Mouse (Mus musculus) small intestine, adult 2 months (tissue): ENCODE measurements around the gene Bzw2.

ENCODE experiments used
- CTCF ChIP-seq: fragments of 200-500 bp; IDR thresholded peaks from 2 replicates; pipeline ENCODE4 v1.5.1; 2012; ENCODE audit warnings: low read depth, mild to moderate bottlenecking, control low read depth, inconsistent platforms, low read length, moderate library complexity, mixed read lengths; ENCODE audit not compliant: insufficient replicate concordance, insufficient read length; ENCODE audit errors: extremely low read depth
- POLR2A ChIP-seq: fragments of 200-500 bp; IDR thresholded peaks from 2 replicates; pipeline ENCODE4 v1.6.1; 2012; ENCODE audit warnings: low read depth, mild to moderate bottlenecking, control low read depth, inconsistent platforms, low read length, moderate library complexity

DNA sequence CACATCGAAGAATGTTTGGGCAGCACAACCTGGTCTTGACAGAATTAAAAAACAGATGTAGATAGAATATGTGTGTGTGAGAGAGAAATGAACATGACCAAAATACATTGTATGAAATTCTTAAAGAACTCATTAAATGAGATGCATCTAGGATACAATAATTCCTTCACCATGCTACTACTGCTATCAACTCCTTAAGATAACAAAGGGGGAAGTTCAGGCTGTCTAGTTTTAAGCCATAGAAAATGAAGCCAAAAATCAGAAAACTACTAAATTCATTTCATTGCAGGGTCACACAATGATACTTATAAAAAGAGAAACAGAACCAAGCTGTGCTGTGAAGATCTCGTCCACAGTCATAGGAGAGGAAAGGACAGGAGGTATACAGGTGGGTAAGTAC is 25.6 kb downstream of the Bzw2 start:
- TF ChIP-seq POLR2A = no peak
- no peak for TF ChIP-seq CTCF
